Mouse (Mus musculus) lung, postnatal 0 days (tissue): Measurements from ENCODE around the gene Gm21981.

ENCODE experiments used
- CTCF ChIP-seq: IDR thresholded peaks from 2 replicates; pipeline ENCODE4 v1.5.1; 2016; ENCODE audit warnings: antibody characterized with exemption, mild to moderate bottlenecking
- EP300 ChIP-seq: IDR thresholded peaks from 2 replicates; pipeline ENCODE4 v1.6.1; 2016; ENCODE audit warnings: antibody characterized with exemption, mild to moderate bottlenecking, control low read depth

- TF ChIP-seq CTCF (no peak), EP300 (no peak)
These were observed 43.2 kb upstream of the Gm21981 start for GRCm38 (mm10) chr17:47737271-47738065.
